Mouse (Mus musculus) liver, embryonic 13.5 days (tissue): ENCODE data around the gene H1f0. TPM values are rescaled to one million over a fixed set of nuclear protein-coding genes. Genes with fewer than 3 reads are reported as not detected.
"Not testable (repeated sequence)": the region's sequence is repeated elsewhere in the genome, so short reads cannot be mapped to it uniquely, and the experiment has no call there.

ENCODE experiments used
- ATAC-seq: fragments of 200-750 bp; cut with Nextera tagmentation; 2 replicates; pipeline ENCODE4 v1.8.0; 2017; ENCODE audit warnings: low read depth, mild to moderate bottlenecking, moderate number of reproducible peaks, moderate library complexity
- DNase-seq: peaks from one replicate; pipeline ENCODE4 v3.0.0; 2022
- H3K27ac ChIP-seq: fragments of 300-500 bp; sonication (generic); 2 replicates; pipeline ENCODE4 v1.5.1; 2015; ENCODE audit warnings: moderate library complexity, mild to moderate bottlenecking, inconsistent platforms
- H3K27me3 ChIP-seq: fragments of 300-500 bp; sonication (generic); 2 replicates; pipeline ENCODE4 v1.6.1; 2015; ENCODE audit warnings: mild to moderate bottlenecking, inconsistent platforms
- H3K36me3 ChIP-seq: fragments of 300-500 bp; sonication (generic); 2 replicates; pipeline ENCODE4 v1.6.1; 2015; ENCODE audit warnings: mild to moderate bottlenecking, inconsistent platforms
- H3K4me1 ChIP-seq: fragments of 300-500 bp; sonication (generic); replicated peaks from 2 replicates; pipeline ENCODE4 v1.6.1; 2015; ENCODE audit warnings: inconsistent platforms
- H3K4me2 ChIP-seq: fragments of 300-500 bp; sonication (generic); 2 replicates; pipeline ENCODE4 v1.6.1; 2015; ENCODE audit warnings: inconsistent platforms, mild to moderate bottlenecking, moderate library complexity
- H3K4me3 ChIP-seq: fragments of 300-500 bp; sonication (generic); replicated peaks from 2 replicates; pipeline ENCODE4 v1.5.1; 2015; ENCODE audit warnings: mild to moderate bottlenecking, inconsistent platforms
- H3K9ac ChIP-seq: fragments of 300-500 bp; sonication (generic); 2 replicates; pipeline ENCODE4 v1.6.1; 2015; ENCODE audit warnings: mild to moderate bottlenecking, inconsistent platforms
- H3K9me3 ChIP-seq: fragments of 300-500 bp; sonication (generic); replicated peaks from 2 replicates; pipeline ENCODE4 v1.6.1; 2016; ENCODE audit warnings: inconsistent platforms
- WGBS: fragments of 180-500 bp; shearing (Covaris S2); methylation state at CpG from one replicate; pipeline ENCODE4 v1.1.7; 2015; ENCODE audit not compliant: insufficient replicate concordance; 5-methylcytosine and 5-hydroxymethylcytosine counted together
- polyA plus RNA-seq: library from polyadenylated mRNA; unstranded; fragments of >200 nt; fragmentation: Nextera tagmentation; extraction: Ambion mirVana; gene quantifications from 2 replicates; pipeline ENCODE4 v1.2.1, GENCODE M21; 2015

H1f0 gene
- polyA plus RNA-seq, 1 experiment from 2014 or later, result 85.3 TPM

- Histone ChIP-seq H3K4me3 (no peak overlapping the region), H3K9me3 (no peaks in the 10 kb centered on the region), H3K27me3 (no peaks in the 10 kb centered on the region), H3K4me1 (peaks cover 6% of the 10 kb centered on the region), H3K27ac (no peak overlapping the region), H3K9ac (no peak overlapping the region), H3K4me2 (no peak overlapping the region), H3K36me3 (peaks cover 53% of the 10 kb centered on the region)
- DNase-seq, result no peak
- 67% methylated on average over 3 of the region's 3 CpGs for WGBS
- no peak for ATAC-seq
These were observed 21.6 kb upstream of the H1f0 start for GRCm38 (mm10) chr15:79006638-79007037.

DNA sequence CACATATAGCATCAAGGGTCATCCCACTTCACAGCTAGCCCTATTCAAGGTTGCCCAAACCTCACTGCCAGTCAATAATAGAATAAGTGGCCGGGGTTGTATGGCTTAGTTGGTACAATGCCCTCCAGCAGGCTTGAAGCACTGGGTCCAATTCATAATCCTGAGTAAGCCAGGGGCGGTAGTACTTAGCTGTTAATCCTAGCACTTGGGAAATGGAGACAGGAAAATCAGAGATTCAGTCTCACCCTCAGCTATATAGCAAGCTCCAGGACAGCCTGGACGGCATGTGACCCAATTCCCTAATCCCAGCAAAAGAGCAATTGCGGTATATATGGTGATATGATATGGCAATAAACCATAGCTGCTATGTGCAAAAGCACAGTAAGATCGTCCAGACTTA lies 21.2 kb upstream of the H1f0 start:
- Histone ChIP-seq H3K9me3 (no peaks in the 10 kb centered on the region), H3K4me2 (no peak overlapping the region), H3K27ac (no peak overlapping the region), H3K27me3 (no peaks in the 10 kb centered on the region), H3K36me3 (peaks cover 48% of the 10 kb centered on the region), H3K9ac (no peak overlapping the region), H3K4me1 (peaks cover 1% of the 10 kb centered on the region), H3K4me3 (no peak overlapping the region)
- DNase-seq, result no peak
- ATAC-seq, result no peak
- WGBS, result 74% methylated on average over 5 of the region's 5 CpGs

- H3K4me3 ChIP-seq, ATAC-seq, DNase-seq, H3K27ac ChIP-seq, H3K4me2 ChIP-seq, H3K4me1 ChIP-seq, H3K27me3 ChIP-seq, H3K9me3 ChIP-seq, H3K9ac ChIP-seq: not testable (repeated sequence)
- H3K36me3 ChIP-seq, result peaks cover 41% of the 10 kb centered on the region
- 69% methylated on average over 6 of the region's 6 CpGs for WGBS
These were observed 20.4 kb upstream of the H1f0 start for GRCm38 (mm10) chr15:79007836-79008235.

DNA sequence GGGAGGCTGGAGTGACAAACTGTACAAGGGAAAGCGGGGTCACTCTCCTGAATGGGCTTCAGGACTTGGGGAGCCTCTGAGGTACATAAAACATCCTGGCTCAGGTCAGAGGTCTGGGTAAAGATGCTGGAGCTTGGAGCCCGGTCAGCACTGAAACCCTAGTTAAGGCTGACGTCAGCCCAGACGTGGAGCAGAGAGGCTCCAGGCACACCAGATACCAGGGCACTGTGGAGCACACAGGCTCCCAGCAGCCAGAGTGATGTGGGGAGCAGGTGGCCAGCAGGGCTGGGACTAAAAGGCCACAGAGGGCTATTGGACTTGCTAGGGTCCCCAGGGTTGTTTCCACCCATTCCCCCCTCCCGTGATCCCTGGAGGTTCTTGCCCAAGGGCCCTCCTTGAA lies 18.5 kb upstream of the H1f0 start:
- no peak for ATAC-seq
- H3K4me1 ChIP-seq, result peaks cover 6% of the 10 kb centered on the region
- H3K27ac ChIP-seq, result no peak overlapping the region
- no peaks in the 10 kb centered on the region for H3K9me3 ChIP-seq
- no peak overlapping the region for H3K4me2 ChIP-seq
- 57% methylated on average over 5 of the region's 5 CpGs for WGBS
- no peak for DNase-seq
- peaks cover 22% of the 10 kb centered on the region for H3K36me3 ChIP-seq
- H3K9ac ChIP-seq, result no peak overlapping the region
- no peak overlapping the region for H3K4me3 ChIP-seq
- H3K27me3 ChIP-seq, result no peaks in the 10 kb centered on the region

- Histone ChIP-seq H3K4me3 (no peak overlapping the region), H3K4me2 (no peak overlapping the region), H3K9ac (no peak overlapping the region), H3K9me3 (no peaks in the 10 kb centered on the region), H3K27me3 (no peaks in the 10 kb centered on the region), H3K27ac (no peak overlapping the region), H3K36me3 (peaks cover 5% of the 10 kb centered on the region), H3K4me1 (peaks cover 6% of the 10 kb centered on the region; the same call in 1 of the 2 replicates)
- WGBS, result 62% methylated on average over 10 of the region's 10 CpGs
- no peak for ATAC-seq
- no peak for DNase-seq
These were observed 16.7 kb upstream of the H1f0 start for GRCm38 (mm10) chr15:79011550-79011949.

- H3K4me1 ChIP-seq, result peaks cover 6% of the 10 kb centered on the region; the same call in 1 of the 2 replicates
- 58% methylated on average over 7 of the region's 7 CpGs for WGBS
- no peak overlapping the region for H3K9ac ChIP-seq
- H3K36me3 ChIP-seq, result no peaks in the 10 kb centered on the region
- DNase-seq (no peak), ATAC-seq (no peak)
- H3K27ac ChIP-seq, result no peak overlapping the region
- H3K9me3 ChIP-seq, result no peaks in the 10 kb centered on the region
- H3K27me3 ChIP-seq, result no peaks in the 10 kb centered on the region
- no peak overlapping the region for H3K4me3 ChIP-seq
- no peak overlapping the region for H3K4me2 ChIP-seq
These were observed 14.9 kb upstream of the H1f0 start for GRCm38 (mm10) chr15:79013382-79013781.

GRCm38 (mm10) chr15:79018191-79018590 lies 10.1 kb upstream of the H1f0 start:
- Histone ChIP-seq H3K9me3 (no peaks in the 10 kb centered on the region), H3K4me3 (no peak overlapping the region), H3K9ac (no peak overlapping the region), H3K27ac (no peak overlapping the region), H3K4me1 (peaks cover 8% of the 10 kb centered on the region; the same call in 1 of the 2 replicates), H3K27me3 (no peaks in the 10 kb centered on the region), H3K4me2 (no peak overlapping the region), H3K36me3 (no peaks in the 10 kb centered on the region)
- ATAC-seq (no peak), DNase-seq (no peak)
- 35% methylated on average over 4 of the region's 4 CpGs for WGBS

- Histone ChIP-seq H3K4me3 (no peak overlapping the region), H3K27ac (no peak overlapping the region), H3K36me3 (no peaks in the 10 kb centered on the region), H3K9ac (no peak overlapping the region), H3K4me1 (peaks cover 5% of the 10 kb centered on the region; the same call in 1 of the 2 replicates), H3K27me3 (0 out of 2 replicates have a peak, but pooled peaks cover 3% of the 10 kb centered on the region), H3K4me2 (no peak overlapping the region), H3K9me3 (no peaks in the 10 kb centered on the region)
- ATAC-seq (no peak), DNase-seq (no peak)
- 63% methylated on average over 3 of the region's 3 CpGs for WGBS
These were observed 9.4 kb upstream of the H1f0 start for GRCm38 (mm10) chr15:79018886-79019285.

DNA sequence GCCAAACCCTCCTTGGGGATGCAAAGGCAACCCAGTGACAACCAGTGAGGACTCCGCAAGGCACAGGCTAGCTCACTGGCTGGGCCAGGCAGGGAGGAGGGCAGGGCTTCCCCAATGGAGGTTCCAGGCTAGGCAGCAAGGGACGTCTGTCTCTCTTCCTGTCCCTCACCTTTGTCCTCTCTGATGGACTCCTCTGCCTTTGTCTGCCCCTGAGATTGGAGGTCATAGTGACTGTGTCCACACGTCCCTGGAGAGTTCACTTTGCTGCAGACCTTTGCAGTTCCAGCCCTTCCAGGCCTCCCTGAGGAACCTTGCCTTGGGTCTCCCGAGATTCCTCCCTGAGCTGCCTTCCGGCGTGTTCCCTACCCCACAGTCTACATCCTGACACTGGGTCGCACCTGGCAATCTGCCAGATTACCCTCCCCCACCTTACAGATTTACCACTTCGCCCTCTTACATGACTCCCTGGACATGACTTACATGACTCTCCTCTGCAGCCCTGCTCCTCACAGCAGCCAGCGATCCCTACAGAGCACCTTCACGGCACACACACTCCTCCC lies 5.5 kb upstream of the H1f0 start:
- Histone ChIP-seq H3K36me3 (no peaks in the 10 kb centered on the region), H3K4me1 (peaks cover 21% of the 10 kb centered on the region), H3K27ac (no peak overlapping the region; the same call in 1 of the 2 replicates), H3K27me3 (peaks cover 37% of the 10 kb centered on the region), H3K4me2 (no peak overlapping the region), H3K9me3 (no peaks in the 10 kb centered on the region), H3K9ac (no peak overlapping the region), H3K4me3 (no peak overlapping the region)
- peak; percentile 53 for ATAC-seq
- DNase-seq, result no peak
- 56% methylated on average over 10 of the region's 10 CpGs for WGBS

- Histone ChIP-seq H3K4me2 (no peak overlapping the region), H3K27me3 (peaks cover 43% of the 10 kb centered on the region), H3K27ac (no peak overlapping the region), H3K9me3 (no peaks in the 10 kb centered on the region), H3K4me1 (peaks cover 22% of the 10 kb centered on the region), H3K36me3 (no peaks in the 10 kb centered on the region), H3K9ac (no peak overlapping the region), H3K4me3 (no peak overlapping the region)
- ATAC-seq (no peak), DNase-seq (no peak)
- 13% methylated on average over 1 of the region's 1 CpGs for WGBS
These were observed 4.9 kb upstream of the H1f0 start for GRCm38 (mm10) chr15:79023366-79023765.

- H3K27ac ChIP-seq, result peak overlapping the region; percentile 59
- peak overlapping the region; percentile 32 for H3K4me2 ChIP-seq
- H3K9me3 ChIP-seq, result no peaks in the 10 kb centered on the region
- DNase-seq (no peak), ATAC-seq (no peak)
- peaks cover 45% of the 10 kb centered on the region for H3K4me1 ChIP-seq
- WGBS, result 24% methylated on average over 15 of the region's 18 CpGs
- H3K9ac ChIP-seq, result peak overlapping the region; percentile 36; the same call in 1 of the 2 replicates
- no peaks in the 10 kb centered on the region for H3K36me3 ChIP-seq
- no peak overlapping the region for H3K4me3 ChIP-seq
- H3K27me3 ChIP-seq, result peaks cover 68% of the 10 kb centered on the region
These were observed 2.5 kb upstream of the H1f0 start for GRCm38 (mm10) chr15:79025687-79026308.
